Comparison of ENCODE assay signal across 22 mouse cellular contexts in the genomic region with DNA sequence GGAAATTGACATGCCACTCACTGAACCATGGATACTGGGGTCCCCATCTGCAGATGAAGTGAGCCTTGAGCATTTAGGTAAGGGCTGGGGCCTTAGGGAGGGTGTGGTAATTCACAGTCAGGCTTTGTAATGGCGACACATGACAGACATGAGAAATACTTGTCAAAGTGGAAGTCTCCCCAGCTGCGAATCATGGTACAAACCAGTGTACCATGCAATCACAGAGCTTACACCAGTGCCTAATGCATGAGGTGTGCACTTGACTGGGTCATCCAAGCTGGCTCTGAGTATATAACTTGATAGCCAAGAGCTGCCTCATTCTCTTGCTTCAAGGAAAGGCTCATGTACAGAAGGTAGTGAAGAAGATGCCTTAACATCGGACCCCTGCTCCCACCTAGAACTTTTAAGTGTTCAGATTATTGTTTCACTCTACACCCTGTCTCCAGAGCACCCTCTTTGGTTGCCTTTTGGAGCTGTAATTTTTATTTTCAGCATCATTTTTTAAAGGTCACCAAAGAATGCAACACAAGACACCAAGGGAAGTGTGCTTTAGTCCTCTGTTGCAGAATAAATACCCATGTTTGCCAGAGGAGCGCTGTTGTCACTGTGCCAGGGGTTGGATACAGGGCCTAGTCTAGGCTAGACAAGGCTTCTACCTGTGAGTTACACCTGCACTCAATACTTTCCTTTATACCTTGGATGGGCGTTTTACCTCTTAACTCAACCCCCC. TPM values are rescaled to one million over a fixed set of nuclear protein-coding genes. Genes with fewer than 3 reads are reported as not detected.
DNase-seq lines count a peak whose midpoint lies in the region; ATAC-seq and TF ChIP-seq lines count a peak whose summit lies in the region.
"Had no signal": no experiment of that assay in that cellular context is flagged by ENCODE, and none has a peak within 500 bp of the region (broad histone marks: within the 10 kb centered on the region; RNA-seq: fewer than 3 reads in every experiment).

No protein-coding gene starts in this region.

- 0 out of 2 replicates have a peak, but pooled peaks have one; percentile 7 for TF ChIP-seq CTCF in liver, embryonic 14.5 days (IDR thresholded peaks at IDR 0.05; ENCODE audit: low read depth)
- peak; percentile 17 for TF ChIP-seq CTCF in E14TG2a.4 (conservative IDR thresholded peaks at IDR 0.05; ENCODE audit: low read length)

- no peaks in the 10 kb centered on the region for H3K9me3 ChIP-seq in heart, embryonic 16.5 days (replicated peaks; ENCODE audit: control insufficient read depth, low read length)
- H3K9me3 ChIP-seq in liver, embryonic 14.5 days (ENCODE audit: control insufficient read depth, low read length): no peaks in the 10 kb centered on the region
- H3K9me3 ChIP-seq in E14TG2a.4 (ENCODE audit: low read length): no peaks in the 10 kb centered on the region
- H3K9me3 ChIP-seq: forebrain, embryonic 12.5 days; G1E; hindbrain, embryonic 12.5 days; kidney, embryonic 15.5 days; limb, embryonic 13.5 days; lung, embryonic 15.5 days; midbrain, embryonic 13.5 days; stomach, embryonic 15.5 days had no signal

- TF ChIP-seq EP300 in liver, embryonic 14.5 days (IDR thresholded peaks at IDR 0.05; ENCODE audit: low read depth): no peak

- peak overlapping the region; percentile 82 for H3K27ac ChIP-seq in heart, embryonic 16.5 days (ENCODE audit: low read length)
- H3K27ac ChIP-seq in liver, embryonic 14.5 days: no peak overlapping the region
- H3K27ac ChIP-seq: forebrain, embryonic 12.5 days; hindbrain, embryonic 12.5 days; kidney, embryonic 15.5 days; limb, embryonic 13.5 days; lung, embryonic 15.5 days; midbrain, embryonic 13.5 days; stomach, embryonic 15.5 days had no signal

- H3K4me1 ChIP-seq in heart, embryonic 16.5 days (ENCODE audit: control insufficient read depth, insufficient read depth, low read length): peaks cover 29% of the 10 kb centered on the region
- no peaks in the 10 kb centered on the region for H3K4me1 ChIP-seq in liver, embryonic 14.5 days (replicated peaks; ENCODE audit: control insufficient read depth in 2 of 2, insufficient read depth in 2 of 2, low read length in 1 of 2)
- no peaks in the 10 kb centered on the region for H3K4me1 ChIP-seq in E14TG2a.4 (replicated peaks; ENCODE audit: low read depth, low read length)

- ATAC-seq in heart, embryonic 16.5 days (replicated peaks; ENCODE audit: extremely low read depth, insufficient read depth, low FRiP score): no peak
- no peak for ATAC-seq in liver, embryonic 14.5 days (ENCODE audit: insufficient read depth)
- ATAC-seq: CD4-positive, CD25-positive, alpha-beta regulatory T cell, adult 4 months; inflammation-experienced regulatory T-cells, adult 6 months; midbrain, embryonic 13.5 days had no signal

- DNase-seq in cerebellum, postnatal 14 days: peak; percentile 25 to 47
- DNase-seq in cerebellum, adult 9-10 months: no peak
- DNase-seq in heart, adult 8-10 months (ENCODE audit: low spot score): no peak
- DNase-seq in liver, embryonic 14.5 days (ENCODE audit: low read depth in 3 of 3, low spot score in 3 of 3): no peak
- no peak for DNase-seq in liver
- no peak for DNase-seq in frontal cortex, postnatal 14 days (ENCODE audit: low spot score in 2 of 2)
- DNase-seq: adrenal gland, postnatal 14 days; cerebellum, adult 11 months; layer of hippocampus, postnatal 36 days; right cerebral cortex, postnatal 25 days had no signal

- no peaks in the 10 kb centered on the region for H3K27me3 ChIP-seq in heart, embryonic 16.5 days (ENCODE audit: control insufficient read depth, insufficient read depth, low read length)
- H3K27me3 ChIP-seq in liver, embryonic 14.5 days (ENCODE audit: control insufficient read depth, insufficient read depth, low read length): no peaks in the 10 kb centered on the region
- no peaks in the 10 kb centered on the region for H3K27me3 ChIP-seq in E14TG2a.4 (ENCODE audit: insufficient read depth, low read length)
- H3K27me3 ChIP-seq: forebrain, embryonic 12.5 days; hindbrain, embryonic 12.5 days; kidney, embryonic 15.5 days; limb, embryonic 13.5 days; lung, embryonic 15.5 days; midbrain, embryonic 13.5 days; stomach, embryonic 15.5 days had no signal

- 86% methylated on average over 5 of the region's 5 CpGs for WGBS in heart, embryonic 16.5 days
- WGBS in liver, embryonic 14.5 days (ENCODE audit: insufficient replicate concordance): 57% methylated on average over 5 of the region's 5 CpGs

- H3K9ac ChIP-seq in heart, embryonic 16.5 days (ENCODE audit: low read length): no peak overlapping the region
- H3K9ac ChIP-seq in liver, embryonic 14.5 days (replicated peaks): no peak overlapping the region
- H3K9ac ChIP-seq: forebrain, embryonic 12.5 days; hindbrain, embryonic 12.5 days; kidney, embryonic 15.5 days; limb, embryonic 13.5 days; lung, embryonic 15.5 days; midbrain, embryonic 13.5 days; stomach, embryonic 15.5 days had no signal

- H3K4me3 ChIP-seq in heart, embryonic 16.5 days (ENCODE audit: low read length): no peak overlapping the region
- no peak overlapping the region for H3K4me3 ChIP-seq in liver, embryonic 14.5 days (ENCODE audit: insufficient read depth in 1 of 2, low read depth in 2 of 2, low read length in 2 of 2)
- no peak overlapping the region for H3K4me3 ChIP-seq in E14TG2a.4 (replicated peaks; ENCODE audit: low read length)
- H3K4me3 ChIP-seq: forebrain, embryonic 12.5 days; hindbrain, embryonic 12.5 days; kidney, embryonic 15.5 days; limb, embryonic 13.5 days; lung, embryonic 15.5 days; midbrain, embryonic 13.5 days; stomach, embryonic 15.5 days had no signal

- no peak overlapping the region for H3K4me2 ChIP-seq in heart, embryonic 16.5 days (ENCODE audit: low read depth, low read length)
- no peak overlapping the region for H3K4me2 ChIP-seq in liver, embryonic 14.5 days (ENCODE audit: low read depth)
- H3K4me2 ChIP-seq: forebrain, embryonic 12.5 days; hindbrain, embryonic 12.5 days; kidney, embryonic 15.5 days; limb, embryonic 13.5 days; lung, embryonic 15.5 days; midbrain, embryonic 13.5 days; stomach, embryonic 15.5 days had no signal

- H3K36me3 ChIP-seq in heart, embryonic 16.5 days (ENCODE audit: control insufficient read depth, insufficient read depth): no peaks in the 10 kb centered on the region
- no peaks in the 10 kb centered on the region for H3K36me3 ChIP-seq in liver, embryonic 14.5 days (replicated peaks; ENCODE audit: control insufficient read depth, insufficient read depth, low read depth)
- no peaks in the 10 kb centered on the region for H3K36me3 ChIP-seq in E14TG2a.4 (ENCODE audit: insufficient read depth, low read length)
- H3K36me3 ChIP-seq: forebrain, embryonic 12.5 days; G1E; hindbrain, embryonic 12.5 days; kidney, embryonic 15.5 days; limb, embryonic 13.5 days; lung, embryonic 15.5 days; midbrain, embryonic 13.5 days; stomach, embryonic 15.5 days had no signal

RNA-seq across cellular contexts. Expression of gene Kif26b, which starts 43.6 kb away (rescaled TPM):
- polyA plus RNA-seq in heart, embryonic 16.5 days (2015; fragmentation: Nextera tagmentation; extraction: Ambion mirVana): 5.1 and 6.5 TPM in 2 replicates
- total RNA-seq in heart, adult 8-10 months (2022): 1 to 10 TPM; 2.7 to 5.7 (median 4.1) TPM
- 0.05 and 0.07 TPM in 2 replicates for polyA plus RNA-seq in liver, embryonic 14.5 days (2012; rRNA removed)
- 0.01 and 0.05 TPM in 2 replicates for polyA plus RNA-seq in liver, embryonic 14.5 days (2014; fragmentation: Nextera tagmentation; extraction: Ambion mirVana)
- polyA plus RNA-seq: inflammation-experienced regulatory T-cells, adult 6 months had no signal

Comparison
In these comparisons a context has a peak if more than half of its experiments do, and no peak if none do; other contexts are left out.
1. DNase-seq: peak in cerebellum, postnatal 14 days (2 of 2); none in cerebellum, adult 9-10 months (single experiment), heart, adult 8-10 months (single experiment), liver, embryonic 14.5 days (0 of 3), liver (single experiment) and frontal cortex, postnatal 14 days (0 of 2).